Mouse (Mus musculus): ENCODE measurements around the gene Kcnh5.

Gene Kcnh5

DNA sequence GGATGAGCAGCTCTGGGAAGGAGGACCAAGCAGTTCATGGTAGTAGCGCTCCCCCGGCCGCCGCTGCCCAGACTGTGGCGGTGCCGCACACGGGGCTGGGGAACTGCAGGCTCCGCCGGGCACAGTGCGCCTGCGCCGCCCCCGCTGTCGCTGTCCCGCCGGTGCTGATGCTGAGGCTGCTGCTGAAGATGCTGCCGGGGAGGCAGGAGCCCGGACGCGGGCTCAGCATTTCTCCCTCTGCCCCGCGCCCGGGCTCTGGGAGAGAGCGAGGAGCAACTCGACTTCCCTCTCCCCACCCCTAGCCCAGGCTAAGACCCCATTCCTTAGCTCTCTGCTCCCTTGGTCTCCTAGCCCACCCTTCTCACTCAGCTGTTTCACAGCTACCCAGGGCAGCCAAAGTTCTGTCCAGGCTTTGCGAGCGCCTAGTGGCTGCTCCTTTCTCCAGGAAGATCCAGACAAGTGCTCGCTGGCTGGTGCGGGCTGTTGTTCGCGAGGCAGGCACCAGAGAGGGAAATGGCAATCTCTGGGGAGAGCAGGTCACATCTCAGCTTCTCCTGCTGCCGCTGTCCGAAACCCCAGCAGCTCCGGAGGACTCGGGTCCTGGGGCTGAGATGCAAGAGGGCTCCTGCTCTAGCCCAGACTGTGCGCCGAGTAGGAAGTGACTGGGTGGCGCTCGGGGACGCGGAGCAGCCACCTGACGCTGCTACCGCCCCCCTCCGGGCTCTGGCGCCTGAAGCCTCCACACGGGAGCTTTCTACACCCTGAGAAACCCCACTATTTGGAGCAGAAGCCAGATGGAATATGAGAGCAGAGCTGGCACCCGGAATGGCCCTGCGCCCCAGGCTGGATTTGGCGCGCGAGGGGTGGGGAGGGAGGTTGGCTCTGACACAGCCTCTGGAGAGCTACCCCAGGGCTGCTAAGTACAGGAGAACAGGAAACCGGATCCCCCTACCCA is at the start of gene Kcnh5:
TSS of gene Kcnh5 (minus strand) at position 642 of the 955 bp plus-strand sequence.
- in situ Hi-C loops (cut with MboI; ENCODE audit: low sequenced_read_pairs) = no loop called here

- in situ Hi-C loops (cut with MboI; ENCODE audit: low sequenced_read_pairs) = no loop called here
Measured at GRCm38 (mm10) chr12:75223966-75224365, 46.8 kb upstream of the Kcnh5 start.

GRCm38 (mm10) chr12:75189413-75189812 is 12.3 kb upstream of the Kcnh5 start:
- in situ Hi-C loops (cut with MboI; ENCODE audit: low sequenced_read_pairs) = no loop called here

DNA sequence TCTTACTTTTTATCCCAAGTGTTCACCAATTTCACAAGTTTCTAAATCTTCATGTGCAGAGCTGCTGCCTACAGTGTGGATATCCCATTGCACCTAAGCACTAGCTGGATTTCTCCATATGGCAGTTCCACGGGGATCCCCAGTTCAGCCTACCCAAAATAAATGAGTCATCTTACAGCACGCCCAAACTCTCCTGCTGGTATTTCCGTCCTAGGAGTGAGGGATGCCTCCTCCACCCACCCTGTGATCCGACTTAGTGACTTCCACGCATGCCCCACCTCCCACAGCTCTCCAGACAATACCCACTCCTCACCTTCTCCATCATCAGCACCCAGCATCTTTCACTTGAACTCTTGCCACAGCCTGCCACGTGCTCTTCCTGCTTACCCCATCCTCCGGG is 5.5 kb upstream of the Kcnh5 start:
- in situ Hi-C loops (cut with MboI; ENCODE audit: low sequenced_read_pairs) = no loop called here

GRCm38 (mm10) chr12:75179491-75179890 is 2.4 kb upstream of the Kcnh5 start:
- in situ Hi-C loops (cut with MboI; ENCODE audit: low sequenced_read_pairs) = no loop called here

- in situ Hi-C loops (cut with MboI; ENCODE audit: low sequenced_read_pairs) = no loop called here
Measured at GRCm38 (mm10) chr12:75177646-75178030, 506 bp upstream of the Kcnh5 start.

GRCm38 (mm10) chr12:75175931-75176565 is 1.1 kb downstream of the Kcnh5 start:
- in situ Hi-C loops (cut with MboI; ENCODE audit: low sequenced_read_pairs) = no loop called here

DNA sequence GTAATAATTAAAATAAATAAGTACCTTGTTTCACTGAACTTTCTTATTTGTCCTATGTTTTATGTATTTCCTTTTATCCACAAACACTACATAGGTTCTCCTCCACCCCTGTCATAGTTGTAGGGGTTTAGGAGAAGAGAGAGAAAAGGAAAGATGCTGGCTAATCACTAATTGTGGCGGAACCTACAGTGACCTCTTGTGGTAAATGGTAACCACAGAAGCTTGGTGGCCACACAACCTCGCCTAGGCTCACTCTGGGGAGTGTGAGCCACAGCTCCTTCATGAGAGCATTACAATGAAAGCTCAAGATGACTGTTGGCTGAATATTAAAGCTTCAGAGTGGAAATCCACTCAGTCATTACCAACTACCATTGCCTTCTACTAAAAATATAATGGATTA is 6.2 kb downstream of the Kcnh5 start:
- in situ Hi-C loops (cut with MboI; ENCODE audit: low sequenced_read_pairs) = no loop called here

GRCm38 (mm10) chr12:75153076-75153568 is 24.0 kb downstream of the Kcnh5 start:
- in situ Hi-C loops (cut with MboI; ENCODE audit: low sequenced_read_pairs) = no loop called here

DNA sequence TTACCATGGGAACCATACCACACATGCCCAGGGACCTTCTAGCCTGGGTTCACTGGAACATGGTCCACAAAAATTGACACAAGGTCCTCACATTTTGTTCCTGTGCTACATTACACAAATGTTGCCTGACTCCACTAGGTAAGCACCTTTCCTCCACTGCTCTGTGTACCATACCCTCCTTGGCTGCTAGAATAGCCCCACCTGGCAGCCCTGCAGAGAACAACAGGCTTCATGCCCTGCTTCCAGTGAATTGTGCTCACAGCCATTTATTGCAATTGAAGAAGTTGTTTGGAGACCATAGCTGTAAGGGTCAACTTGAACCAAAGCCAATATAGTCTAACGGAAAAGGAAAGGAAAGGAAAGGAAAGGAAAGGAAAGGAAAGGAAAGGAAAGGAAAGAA is 37.3 kb downstream of the Kcnh5 start:
- in situ Hi-C loops (cut with MboI; ENCODE audit: low sequenced_read_pairs) = no loop called here

DNA sequence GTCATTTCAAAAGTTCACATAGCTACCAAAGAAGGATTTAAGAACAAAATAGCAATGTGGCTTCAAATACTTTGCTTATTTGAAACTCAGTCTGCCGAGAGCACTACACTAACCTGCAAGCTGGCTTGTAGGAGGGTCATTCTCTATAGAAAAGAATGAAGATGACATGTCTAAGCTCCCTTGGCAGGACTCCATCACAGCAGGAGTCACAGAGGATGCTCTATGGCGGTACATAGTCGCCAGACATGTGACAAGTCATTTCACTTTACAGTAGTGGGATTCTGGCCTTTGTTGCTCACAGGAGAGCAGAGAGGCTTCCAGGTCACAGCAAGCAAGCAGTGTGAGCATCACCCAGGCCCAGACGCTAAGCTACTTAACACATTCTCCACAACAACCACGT is 85.2 kb downstream of the Kcnh5 start:
- in situ Hi-C loops (cut with MboI; ENCODE audit: low sequenced_read_pairs) = no loop called here

GRCm38 (mm10) chr12:75090957-75091356 is 86.2 kb downstream of the Kcnh5 start:
- in situ Hi-C loops (cut with MboI; ENCODE audit: low sequenced_read_pairs) = no loop called here

DNA sequence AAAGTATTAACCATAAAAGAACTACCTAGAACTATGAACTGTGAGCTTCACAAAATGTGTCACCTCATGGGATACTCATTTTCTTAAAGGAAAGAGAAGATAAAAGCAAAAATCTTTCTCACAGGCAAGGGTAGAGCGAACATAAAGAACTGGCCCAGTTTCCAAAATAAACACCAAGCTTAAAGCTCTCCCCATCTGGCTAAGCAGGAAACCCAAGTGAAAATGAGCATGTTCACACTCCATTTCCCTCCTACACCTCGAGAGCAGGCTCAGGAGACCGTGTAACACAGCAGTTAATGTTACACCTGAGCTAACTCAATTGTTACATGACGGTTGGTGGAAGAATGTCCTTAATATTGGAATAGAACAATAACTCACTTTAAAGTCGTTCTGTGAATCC is 100.0 kb downstream of the Kcnh5 start:
- in situ Hi-C loops (cut with MboI; ENCODE audit: low sequenced_read_pairs) = no loop called here

- in situ Hi-C loops (cut with MboI; ENCODE audit: low sequenced_read_pairs) = no loop called here
Measured at GRCm38 (mm10) chr12:75071043-75071442, 106.1 kb downstream of the Kcnh5 start.

GRCm38 (mm10) chr12:75062571-75062970 is 114.6 kb downstream of the Kcnh5 start:
- in situ Hi-C loops (cut with MboI; ENCODE audit: low sequenced_read_pairs) = no loop called here

DNA sequence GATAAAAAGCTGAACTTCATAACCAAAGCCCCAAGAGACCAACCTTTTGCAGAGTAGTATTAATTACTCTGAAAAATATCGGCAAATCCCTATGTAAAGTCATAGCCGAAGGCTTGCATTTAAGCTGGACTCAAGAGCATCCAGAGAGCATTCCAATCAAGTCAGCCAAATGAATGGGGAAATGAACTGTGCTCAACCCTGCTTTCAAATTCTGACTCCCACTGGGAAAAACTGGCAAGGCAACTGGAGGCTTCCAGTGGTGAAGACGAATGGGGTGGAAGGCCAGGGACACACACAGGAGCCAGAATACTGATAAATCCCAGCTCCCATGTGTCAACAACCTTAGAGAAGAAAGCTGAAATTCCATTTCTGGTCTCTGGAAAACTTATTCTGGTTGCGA is 115.4 kb downstream of the Kcnh5 start:
- in situ Hi-C loops (cut with MboI; ENCODE audit: low sequenced_read_pairs) = no loop called here

DNA sequence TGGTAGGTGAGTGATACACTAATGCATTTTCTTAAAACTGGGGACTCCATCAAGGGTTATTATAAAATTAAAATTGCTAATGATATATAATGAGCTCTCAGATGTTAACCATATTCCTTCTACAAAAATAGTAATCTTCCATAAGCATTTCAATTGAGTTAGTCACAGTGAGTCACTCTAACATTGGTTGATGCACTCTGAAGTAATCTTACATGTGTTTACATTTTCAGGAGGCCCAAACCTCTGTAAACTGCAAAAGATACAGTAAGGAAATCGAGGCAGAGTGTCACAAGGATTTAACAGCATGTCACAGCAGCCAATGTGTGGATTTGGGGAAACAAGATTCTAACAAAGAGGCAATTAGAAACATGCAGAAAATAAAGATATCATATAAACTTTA is 123.4 kb downstream of the Kcnh5 start:
- in situ Hi-C loops (cut with MboI; ENCODE audit: low sequenced_read_pairs) = no loop called here

GRCm38 (mm10) chr12:75036694-75037093 is 140.4 kb downstream of the Kcnh5 start:
- in situ Hi-C loops (cut with MboI; ENCODE audit: low sequenced_read_pairs) = no loop called here

GRCm38 (mm10) chr12:75031970-75032864 is 144.9 kb downstream of the Kcnh5 start:
- in situ Hi-C loops (cut with MboI; ENCODE audit: low sequenced_read_pairs) = no loop called here

DNA sequence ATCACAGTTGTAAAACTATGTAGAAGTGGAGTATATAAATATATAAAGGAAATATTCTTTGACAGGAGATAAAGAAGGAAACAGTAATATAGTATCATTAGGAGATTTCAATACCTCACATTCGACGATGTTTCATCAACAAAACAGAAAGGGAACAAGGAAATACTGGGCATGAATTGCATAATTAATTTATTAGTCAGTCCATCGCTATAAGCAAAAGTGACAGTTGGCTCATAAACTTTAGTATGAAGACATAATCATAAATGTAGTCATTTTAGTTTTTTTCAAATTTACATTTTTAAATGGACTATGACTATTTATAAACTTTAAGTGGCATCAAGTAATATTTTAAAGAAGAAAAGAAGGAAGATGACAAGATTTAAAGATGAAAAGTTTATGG is 205.9 kb downstream of the Kcnh5 start:
- in situ Hi-C loops (cut with MboI; ENCODE audit: low sequenced_read_pairs) = no loop called here

DNA sequence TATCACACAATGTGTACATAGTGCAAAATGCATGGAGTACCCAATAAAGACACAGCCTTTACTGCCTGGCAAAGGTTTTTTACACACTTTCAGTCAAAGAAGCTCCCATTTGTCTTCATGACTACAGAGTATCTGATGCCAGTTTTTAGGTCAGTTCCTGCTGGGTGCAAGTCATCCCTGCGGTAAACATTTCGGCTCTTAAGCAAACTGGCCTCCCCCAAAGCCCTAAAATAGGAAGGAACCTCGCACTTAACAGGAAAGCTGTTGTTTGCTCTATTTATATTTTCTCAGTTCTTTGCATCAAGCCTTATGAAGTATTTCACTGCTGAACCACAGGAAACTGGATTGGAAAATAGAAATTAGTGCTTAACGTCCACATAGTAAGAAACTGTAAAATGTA is 207.7 kb downstream of the Kcnh5 start:
- in situ Hi-C loops (cut with MboI; ENCODE audit: low sequenced_read_pairs) = no loop called here

All from CH12F3 (cell line).